Mouse (Mus musculus): ENCODE data around the gene Gm2012.
"Not testable (repeated sequence)": the region's sequence is repeated elsewhere in the genome, so short reads cannot be mapped to it uniquely, and the experiment has no call there.

Gene Gm2012

GRCm38 (mm10) chrX:26231255-26231654 is at the start of gene Gm2012:
Gene Gm2012 (minus strand): TSS chrX:26231355.
- DNase-seq = not testable (repeated sequence)

- not testable (repeated sequence) for DNase-seq
These were observed 72.0 kb downstream of the Gm2012 start for GRCm38 (mm10) chrX:26159146-26159545.

All from kidney, postnatal 10 days (tissue).